ENCODE assay signal across 23 mouse cellular contexts in the genomic region with DNA sequence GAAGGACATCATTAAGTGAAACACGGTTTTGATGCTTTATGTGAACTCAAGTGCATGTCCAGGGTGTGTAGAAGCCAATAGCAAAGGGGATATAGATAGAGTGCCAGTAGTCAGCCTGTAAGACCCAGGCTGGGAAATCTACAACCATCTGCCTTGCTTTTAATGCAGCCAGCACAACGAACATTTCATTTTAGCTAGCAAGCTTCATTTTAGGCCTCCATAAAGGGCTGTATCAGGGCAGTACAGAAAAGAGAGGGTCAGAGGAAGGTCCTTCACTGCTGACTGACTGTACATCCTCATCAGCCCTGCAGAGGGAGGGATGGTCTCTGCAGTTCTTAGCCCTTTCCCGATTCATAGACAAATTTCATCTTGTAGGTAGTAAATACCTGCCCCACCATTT. TPM values are rescaled to one million over a fixed set of nuclear protein-coding genes. Genes with fewer than 3 reads are reported as not detected.
DNase-seq lines count a peak whose midpoint lies in the region; ATAC-seq and TF ChIP-seq lines count a peak whose summit lies in the region.
"Had no signal": no experiment of that assay in that cellular context is flagged by ENCODE, and none has a peak within 500 bp of the region (broad histone marks: within the 10 kb centered on the region; RNA-seq: fewer than 3 reads in every experiment).

No protein-coding gene starts in this region.

- intact Hi-C loops in heart, postnatal 25 days (cut with DNase I), result no loop called here
- intact Hi-C loops in left cerebral cortex, postnatal 14 days (cut with DNase I), result no loop called here

- H3K79me2 ChIP-seq in CH12.LX (replicated peaks; ENCODE audit: control insufficient read depth, extremely low read depth, insufficient read depth, poor library complexity, severe bottlenecking), result peaks cover 66% of the 10 kb centered on the region

- no peaks in the 10 kb centered on the region for H3K36me3 ChIP-seq in heart, embryonic 10.5 days
- H3K36me3 ChIP-seq in hindbrain, embryonic 12.5 days, result no peaks in the 10 kb centered on the region
- H3K36me3 ChIP-seq in hindbrain, embryonic 16.5 days (ENCODE audit: control insufficient read depth, insufficient read depth, low read length), result no peaks in the 10 kb centered on the region
- peaks cover 0 to 25% of the 10 kb centered on the region in 2 experiments for H3K36me3 ChIP-seq in CH12.LX (replicated peaks in 1 of 2; ENCODE audit: control insufficient read depth in 1 of 2, insufficient read depth in 1 of 2, low read length in 1 of 2)
- H3K36me3 ChIP-seq in heart, embryonic 16.5 days (ENCODE audit: control insufficient read depth, insufficient read depth), result no peaks in the 10 kb centered on the region
- H3K36me3 ChIP-seq: limb, embryonic 15.5 days had no signal

- no peaks in the 10 kb centered on the region for H3K9me3 ChIP-seq in heart, embryonic 10.5 days
- no peaks in the 10 kb centered on the region for H3K9me3 ChIP-seq in hindbrain, embryonic 12.5 days (replicated peaks)
- no peaks in the 10 kb centered on the region for H3K9me3 ChIP-seq in hindbrain, embryonic 16.5 days (ENCODE audit: control insufficient read depth, low read length)
- peaks cover 12% of the 10 kb centered on the region for H3K9me3 ChIP-seq in CH12.LX (replicated peaks; ENCODE audit: low read length)
- no peaks in the 10 kb centered on the region for H3K9me3 ChIP-seq in heart, embryonic 16.5 days (replicated peaks; ENCODE audit: control insufficient read depth, low read length)
- H3K9me3 ChIP-seq: limb, embryonic 15.5 days had no signal

- no peak overlapping the region for H3K9ac ChIP-seq in hindbrain, embryonic 12.5 days
- no peak overlapping the region for H3K9ac ChIP-seq in hindbrain, embryonic 16.5 days (ENCODE audit: low read depth, low read length)
- H3K9ac ChIP-seq in CH12.LX (ENCODE audit: insufficient read depth, low read depth), result no peak overlapping the region
- peak overlapping the region; percentile 25; the same call in 1 of the 2 replicates for H3K9ac ChIP-seq in heart, embryonic 16.5 days (ENCODE audit: low read length)
- H3K9ac ChIP-seq: limb, embryonic 15.5 days; liver, embryonic 14.5 days; lung, embryonic 14.5 days had no signal

- in situ Hi-C loops in CH12.LX (cut with MboI; ENCODE audit: low pct_ligation_motif_present, low pct_unique_long_range_greater_than_20kb, low sequenced_read_pairs), result no loop called here

- ATAC-seq in hindbrain, embryonic 12.5 days (ENCODE audit: low FRiP score), result no peak
- ATAC-seq in hindbrain, embryonic 16.5 days, result no peak
- ATAC-seq in heart, embryonic 16.5 days (replicated peaks; ENCODE audit: extremely low read depth, insufficient read depth, low FRiP score), result no peak
- ATAC-seq: midbrain, embryonic 16.5 days had no signal

- TF ChIP-seq CTCF in CH12.LX (conservative IDR thresholded peaks at IDR 0.05 in 1 of 2, IDR thresholded peaks at IDR 0.05 in 1 of 2; ENCODE audit: low read depth in 2 of 2, low read length in 2 of 2), result 0 out of 4 replicates have a peak, but pooled peaks of 1 of the 2 experiments have one; percentile 4

- peaks cover 29% of the 10 kb centered on the region for H3K4me1 ChIP-seq in heart, embryonic 10.5 days
- H3K4me1 ChIP-seq in hindbrain, embryonic 12.5 days, result peaks cover 21% of the 10 kb centered on the region
- H3K4me1 ChIP-seq in hindbrain, embryonic 16.5 days (ENCODE audit: control insufficient read depth, insufficient read depth, low read depth, low read length), result peaks cover 9% of the 10 kb centered on the region
- H3K4me1 ChIP-seq in CH12.LX (ENCODE audit: control insufficient read depth in 1 of 2, insufficient read depth in 2 of 2), result peaks cover 22 to 52% of the 10 kb centered on the region in 2 experiments
- H3K4me1 ChIP-seq in heart, embryonic 16.5 days (ENCODE audit: control insufficient read depth, insufficient read depth, low read length), result peaks cover 27% of the 10 kb centered on the region
- H3K4me1 ChIP-seq: limb, embryonic 15.5 days had no signal

- WGBS in heart, embryonic 10.5 days, result 53% methylated on average over 3 of the region's 3 CpGs
- 65% methylated on average over 3 of the region's 3 CpGs for WGBS in hindbrain, embryonic 12.5 days
- 69% methylated on average over 3 of the region's 3 CpGs for WGBS in hindbrain, embryonic 16.5 days
- 53% methylated on average over 3 of the region's 3 CpGs for WGBS in heart, embryonic 16.5 days

- no peak overlapping the region for H3K4me2 ChIP-seq in hindbrain, embryonic 12.5 days (replicated peaks)
- no peak overlapping the region for H3K4me2 ChIP-seq in hindbrain, embryonic 16.5 days (ENCODE audit: low read length)
- H3K4me2 ChIP-seq in CH12.LX (ENCODE audit: insufficient read depth, low read depth, poor library complexity, severe bottlenecking), result no peak overlapping the region
- no peak overlapping the region for H3K4me2 ChIP-seq in heart, embryonic 16.5 days (ENCODE audit: low read depth, low read length)
- H3K4me2 ChIP-seq: limb, embryonic 15.5 days; lung, embryonic 14.5 days had no signal

- dilution Hi-C loops in CH12.LX (cut with MboI; ENCODE audit: extremely low pct_ligation_motif_present, extremely low pct_unique_long_range_greater_than_20kb, low sequenced_read_pairs), result no loop called here

- peak overlapping the region; percentile 52; the same call in 1 of the 2 replicates for H3K27ac ChIP-seq in heart, embryonic 10.5 days
- H3K27ac ChIP-seq in hindbrain, embryonic 12.5 days, result peak overlapping the region; percentile 35; the same call in 1 of the 2 replicates
- H3K27ac ChIP-seq in hindbrain, embryonic 16.5 days (ENCODE audit: low read depth, low read length), result no peak overlapping the region
- H3K27ac ChIP-seq in CH12.LX (ENCODE audit: insufficient read depth, low read depth), result peak overlapping the region; percentile 26; the same call in 1 of the 2 replicates
- peak overlapping the region; percentile 84 for H3K27ac ChIP-seq in heart, embryonic 16.5 days (ENCODE audit: low read length)
- H3K27ac ChIP-seq: left cerebral cortex, adult 2 months; limb, embryonic 15.5 days; liver, embryonic 14.5 days; stomach, postnatal 0 days had no signal

- TF ChIP-seq POLR2A in CH12.LX (IDR thresholded peaks at IDR 0.05; ENCODE audit: low read depth, low read length), result no peak

- TF ChIP-seq RAD21 in CH12.LX (IDR thresholded peaks at IDR 0.05; ENCODE audit: low read depth, low read length), result no peak

- H3K4me3 ChIP-seq in heart, embryonic 10.5 days, result no peak overlapping the region
- H3K4me3 ChIP-seq in hindbrain, embryonic 12.5 days, result no peak overlapping the region
- H3K4me3 ChIP-seq in hindbrain, embryonic 16.5 days (ENCODE audit: low read length), result no peak overlapping the region
- no peak overlapping the region for H3K4me3 ChIP-seq in CH12.LX (replicated peaks in 1 of 3; ENCODE audit: low read depth in 2 of 3, low read length in 2 of 3, poor library complexity in 1 of 3)
- no peak overlapping the region for H3K4me3 ChIP-seq in heart, embryonic 16.5 days (ENCODE audit: low read length)
- H3K4me3 ChIP-seq: left cerebral cortex, adult 2 months; limb, embryonic 15.5 days; myocyte had no signal

- TF ChIP-seq EP300 in CH12.LX (IDR thresholded peaks at IDR 0.05; ENCODE audit: low read length), result no peak

- no peak for DNase-seq in heart, embryonic 10.5 days (ENCODE audit: low spot score)
- DNase-seq in heart, postnatal 25 days (ENCODE audit: low spot score), result no peak
- no peak for DNase-seq in CH12.LX (ENCODE audit: extremely low read depth)
- no peak for DNase-seq in left cerebral cortex, postnatal 14 days (ENCODE audit: low spot score in 2 of 2)
- DNase-seq: adrenal gland, postnatal 10 days; cerebellum, adult 18-20 months; cerebellum, postnatal 14 days; gastrocnemius, postnatal 14 days; kidney, adult 11 months; layer of hippocampus, adult 9-11 months; left cerebral cortex, postnatal 4 days; lung, embryonic 14.5 days; thymus, adult 2 months; thymus, postnatal 4 days had no signal

- H3K27me3 ChIP-seq in heart, embryonic 10.5 days (ENCODE audit: insufficient read depth, poor library complexity, severe bottlenecking), result no peaks in the 10 kb centered on the region
- no peaks in the 10 kb centered on the region for H3K27me3 ChIP-seq in hindbrain, embryonic 12.5 days
- no peaks in the 10 kb centered on the region for H3K27me3 ChIP-seq in hindbrain, embryonic 16.5 days (replicated peaks; ENCODE audit: control insufficient read depth, insufficient read depth, low read length)
- H3K27me3 ChIP-seq in CH12.LX (replicated peaks), result no peaks in the 10 kb centered on the region
- H3K27me3 ChIP-seq in heart, embryonic 16.5 days (ENCODE audit: control insufficient read depth, insufficient read depth, low read length), result no peaks in the 10 kb centered on the region
- H3K27me3 ChIP-seq: limb, embryonic 15.5 days had no signal

TF ChIP-seq in CH12.LX, 34 proteins besides CTCF, POLR2A, EP300 and RAD21:
- no peak for TF ChIP-seq NELFE (IDR thresholded peaks at IDR 0.05; ENCODE audit: low read depth, low read length)
- no peak for TF ChIP-seq TBP (conservative IDR thresholded peaks at IDR 0.05; ENCODE audit: low read depth, low read length)
- no peak for TF ChIP-seq USF2 (conservative IDR thresholded peaks at IDR 0.05; ENCODE audit: low read depth, low read length)
- no peak for TF ChIP-seq KAT2A (IDR thresholded peaks at IDR 0.05; ENCODE audit: insufficient replicate concordance, low read length)
- TF ChIP-seq SMC3 (IDR thresholded peaks at IDR 0.05; ENCODE audit: low read depth, low read length), result no peak
- TF ChIP-seq PAX5 (IDR thresholded peaks at IDR 0.05; ENCODE audit: low read length), result no peak
- no peak for TF ChIP-seq MEF2A (IDR thresholded peaks at IDR 0.05; ENCODE audit: borderline replicate concordance, low read depth, low read length)
- no peak for TF ChIP-seq TCF12 (IDR thresholded peaks at IDR 0.05; ENCODE audit: low read depth, low read length)
- no peak for TF ChIP-seq ZKSCAN1 (IDR thresholded peaks at IDR 0.05; ENCODE audit: borderline replicate concordance, low read depth, low read length)
- no peak for TF ChIP-seq BHLHE40 (IDR thresholded peaks at IDR 0.05; ENCODE audit: low read depth, low read length)
- TF ChIP-seq ETS1 (conservative IDR thresholded peaks at IDR 0.05; ENCODE audit: low read depth, low read length), result no peak
- no peak for TF ChIP-seq UBTF (IDR thresholded peaks at IDR 0.05; ENCODE audit: low read depth, low read length)

RNA-seq across cellular contexts. Expression of a gene that starts 23.0 kb away (rescaled TPM):
- polyA plus RNA-seq in heart, embryonic 10.5 days (2016; fragmentation: Nextera tagmentation; extraction: Ambion mirVana), result 6.1 and 7.4 TPM in 2 replicates
- 10 to 100 TPM; 25.7 to 33.4 TPM for total RNA-seq in heart, postnatal 25 days (2021)
- polyA plus RNA-seq in hindbrain, embryonic 12.5 days (2016; fragmentation: Nextera tagmentation; extraction: Ambion mirVana), result 26.3 and 28.3 TPM in 2 replicates
- polyA plus RNA-seq in hindbrain, embryonic 16.5 days (2015; fragmentation: Nextera tagmentation; extraction: Ambion mirVana), result 18.9 and 21.4 TPM in 2 replicates
- total RNA-seq in CH12.LX (2012; rRNA removed), result 16.7 and 17.2 TPM in 2 replicates
- total RNA-seq in CH12.LX (2014; rRNA removed), result 6.1 and 6.9 TPM in 2 replicates
- polyA plus RNA-seq in CH12.LX (2012; ENCODE audit: insufficient read length, low read depth), result 12.2 and 12.8 TPM in 2 replicates
- 6.1 and 6.5 TPM in 2 replicates for polyA plus RNA-seq in heart, embryonic 16.5 days (2015; fragmentation: Nextera tagmentation; extraction: Ambion mirVana)
- total RNA-seq in left cerebral cortex, postnatal 14 days (2021), result 10 to 100 TPM; 56.5 to 57.5 TPM
